Mouse (Mus musculus): ENCODE results near the gene Dusp3. TPM values are rescaled to one million over a fixed set of nuclear protein-coding genes. Genes with fewer than 3 reads are reported as not detected.

The Dusp3 gene
- total and polyA plus RNA-seq, 3 experiments = 18.4 to 35.5 (median 29.8) TPM

DNA sequence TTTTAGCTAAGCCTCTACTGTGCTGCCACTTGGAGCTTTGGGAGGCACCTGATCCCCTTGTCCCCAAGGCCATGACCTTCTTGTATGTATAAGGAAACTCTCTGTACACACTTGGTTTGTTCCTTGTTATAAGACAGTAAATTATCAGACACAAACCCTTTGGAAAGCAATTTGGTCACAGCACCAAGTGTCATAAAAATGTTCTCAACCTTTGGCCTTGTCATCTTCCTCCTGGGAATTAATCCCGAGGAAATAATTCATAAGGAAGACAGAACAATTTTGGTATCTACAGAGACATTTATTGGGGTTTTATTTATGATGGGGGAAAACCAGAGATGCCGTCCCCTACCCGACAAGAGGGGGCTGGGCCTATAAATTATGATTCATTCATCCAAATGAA, 51.1 kb downstream of the Dusp3 start:
- Histone ChIP-seq H3K36me3 (ENCODE audit: control insufficient read depth in 1 of 2, insufficient read depth in 2 of 2, low read length in 2 of 2) (peaks cover 0 to 6% of the 10 kb centered on the region in 2 experiments; a peak in 2 of 4 replicates), H3K9me3 (replicated peaks; ENCODE audit: insufficient read depth, low read length) (no peaks in the 10 kb centered on the region), H3K9ac (ENCODE audit: control insufficient read depth, low read depth, low read length, poor library complexity, severe bottlenecking) (no peak overlapping the region), H3K79me2 (ENCODE audit: control insufficient read depth, insufficient read depth, low read length, poor library complexity) (no peaks in the 10 kb centered on the region), H3K4me3 (ENCODE audit: control insufficient read depth in 1 of 2, insufficient read depth in 1 of 2, low read depth in 2 of 2, low read length in 2 of 2) (no peak overlapping the region), H3K4me1 (ENCODE audit: control insufficient read depth in 1 of 2, insufficient read depth in 2 of 2, low read length in 2 of 2) (peaks cover 4 to 9% of the 10 kb centered on the region in 2 experiments), H3K27ac (ENCODE audit: control insufficient read depth, low read depth, low read length) (no peak overlapping the region), H3K27me3 (ENCODE audit: control insufficient read depth in 1 of 2, insufficient read depth in 2 of 2, low read length in 2 of 2) (peaks cover 2 to 5% of the 10 kb centered on the region in 2 experiments; a peak in 3 of 4 replicates)
- no peak for DNase-seq (ENCODE audit: low read depth, low spot score)
- TF ChIP-seq MAZ (IDR thresholded peaks at IDR 0.05; ENCODE audit: low read depth, low read length) (no peak), MAFK (IDR thresholded peaks at IDR 0.05; ENCODE audit: borderline replicate concordance, low read depth, low read length) (no peak), RAD21 (IDR thresholded peaks at IDR 0.05; ENCODE audit: low read depth, low read length) (no peak), MEF2A (IDR thresholded peaks at IDR 0.05; ENCODE audit: extremely low read depth, insufficient replicate concordance, low read depth, low read length, poor library complexity, severe bottlenecking) (no peak), BHLHE40 (IDR thresholded peaks at IDR 0.05; ENCODE audit: borderline replicate concordance, low read depth, low read length) (no peak), POLR2AphosphoS2 (IDR thresholded peaks at IDR 0.05; ENCODE audit: low read length) (no peak), EP300 (IDR thresholded peaks at IDR 0.05; ENCODE audit: low read depth in 1 of 2, low read length in 2 of 2) (no peak), UBTF (IDR thresholded peaks at IDR 0.05; ENCODE audit: borderline replicate concordance, insufficient read depth, low read depth, low read length) (no peak), RCOR1 (IDR thresholded peaks at IDR 0.05; ENCODE audit: low read depth, low read length) (no peak), MAX (IDR thresholded peaks at IDR 0.05; ENCODE audit: low read length) (no peak), JUND (IDR thresholded peaks at IDR 0.05; ENCODE audit: low read depth, low read length) (no peak), GABPA (IDR thresholded peaks at IDR 0.05; ENCODE audit: low read depth, low read length) (no peak), ZNF384 (IDR thresholded peaks at IDR 0.05; ENCODE audit: low read depth, low read length) (no peak), POLR2AphosphoS5 (IDR thresholded peaks at IDR 0.05; ENCODE audit: borderline replicate concordance, low read depth, low read length) (no peak), MYC (IDR thresholded peaks at IDR 0.05; ENCODE audit: low read depth, low read length) (no peak)

DNA sequence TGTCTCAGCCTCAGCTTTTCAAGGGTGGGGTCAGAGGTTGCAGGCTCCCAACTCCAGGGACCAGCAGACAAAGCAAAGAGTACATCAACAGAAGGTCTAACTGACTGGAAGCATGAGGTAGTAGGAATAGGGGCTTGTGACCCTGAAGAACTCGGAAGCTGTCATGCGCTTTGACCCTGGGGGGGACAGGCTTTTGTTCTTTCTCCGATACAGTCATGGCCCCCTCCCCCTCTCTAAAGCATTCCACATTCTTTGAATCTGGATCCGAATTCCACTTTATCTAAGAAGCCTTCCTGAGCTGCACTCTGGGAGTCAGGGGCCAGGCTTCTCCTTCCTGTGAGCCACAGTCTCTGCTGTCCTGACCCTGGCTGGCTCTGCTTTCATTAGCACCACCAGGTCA, 54.8 kb downstream of the Dusp3 start:
- peaks cover 4 to 9% of the 10 kb centered on the region in 2 experiments for H3K4me1 ChIP-seq (ENCODE audit: control insufficient read depth in 1 of 2, insufficient read depth in 2 of 2, low read length in 2 of 2)
- no peak overlapping the region for H3K27ac ChIP-seq (ENCODE audit: control insufficient read depth, low read depth, low read length)
- H3K4me3 ChIP-seq (ENCODE audit: control insufficient read depth in 1 of 2, insufficient read depth in 1 of 2, low read depth in 2 of 2, low read length in 2 of 2) = no peak overlapping the region
- TF ChIP-seq USF2 (IDR thresholded peaks at IDR 0.05; ENCODE audit: borderline replicate concordance in 1 of 2, insufficient read depth in 1 of 2, low read depth in 1 of 2, low read length in 2 of 2) (no peak), ZMIZ1 (IDR thresholded peaks at IDR 0.05; ENCODE audit: low read depth, low read length) (no peak), RCOR1 (IDR thresholded peaks at IDR 0.05; ENCODE audit: low read depth, low read length) (no peak), ZC3H11A (IDR thresholded peaks at IDR 0.05; ENCODE audit: low read depth, low read length) (no peak), CTCF (IDR thresholded peaks at IDR 0.05 in 2 of 3, conservative IDR thresholded peaks at IDR 0.05 in 1 of 3; ENCODE audit: control insufficient read depth in 1 of 3, insufficient read depth in 1 of 3, low read depth in 2 of 3, low read length in 3 of 3, poor library complexity in 1 of 3, severe bottlenecking in 1 of 3) (no peak), GATA1 (IDR thresholded peaks at IDR 0.05; ENCODE audit: low read depth, low read length) (no peak), EP300 (IDR thresholded peaks at IDR 0.05; ENCODE audit: low read depth in 1 of 2, low read length in 2 of 2) (no peak), ZNF384 (IDR thresholded peaks at IDR 0.05; ENCODE audit: low read depth, low read length) (no peak), ELF1 (IDR thresholded peaks at IDR 0.05; ENCODE audit: low read depth, low read length) (no peak), RAD21 (IDR thresholded peaks at IDR 0.05; ENCODE audit: low read depth, low read length) (no peak)
- H3K36me3 ChIP-seq (ENCODE audit: control insufficient read depth in 1 of 2, insufficient read depth in 2 of 2, low read length in 2 of 2) = peaks cover 0 to 6% of the 10 kb centered on the region in 2 experiments; a peak in 2 of 4 replicates
- no peaks in the 10 kb centered on the region for H3K9me3 ChIP-seq (replicated peaks; ENCODE audit: insufficient read depth, low read length)
- H3K9ac ChIP-seq (ENCODE audit: control insufficient read depth, low read depth, low read length, poor library complexity, severe bottlenecking) = no peak overlapping the region
- no peaks in the 10 kb centered on the region for H3K79me2 ChIP-seq (ENCODE audit: control insufficient read depth, insufficient read depth, low read length, poor library complexity)
- DNase-seq (ENCODE audit: low read depth, low spot score) = no peak
- H3K27me3 ChIP-seq (ENCODE audit: control insufficient read depth in 1 of 2, insufficient read depth in 2 of 2, low read length in 2 of 2) = no peaks in the 10 kb centered on the region

All from MEL (cell line).